Mouse (Mus musculus) kidney, embryonic 16.5 days (tissue): Measurements from ENCODE around the gene Hoxa7. TPM values are rescaled to one million over a fixed set of nuclear protein-coding genes. Genes with fewer than 3 reads are reported as not detected.

Experiments
- ATAC-seq: fragments of 200-750 bp; cut with Nextera tagmentation; 2 replicates; pipeline ENCODE4 v1.8.0; 2017; ENCODE audit warnings: moderate TSS enrichment; ENCODE audit not compliant: low FRiP score, low TSS enrichment
- H3K27ac ChIP-seq: fragments of 300-500 bp; sonication (generic); 2 replicates; pipeline ENCODE4 v1.5.1; 2014; ENCODE audit warnings: low read length
- H3K27me3 ChIP-seq: fragments of 300-500 bp; sonication (generic); 2 replicates; pipeline ENCODE4 v1.6.1; 2014; ENCODE audit warnings: low read length, control low read depth, mixed read lengths; ENCODE audit not compliant: insufficient read depth
- H3K36me3 ChIP-seq: fragments of 300-500 bp; sonication (generic); 2 replicates; pipeline ENCODE4 v1.6.1; 2014; ENCODE audit warnings: low read length, control low read depth, mixed read lengths; ENCODE audit not compliant: insufficient read depth
- H3K4me1 ChIP-seq: fragments of 300-500 bp; sonication (generic); 2 replicates; pipeline ENCODE4 v1.6.1; 2014; ENCODE audit warnings: low read length, control low read depth, mixed read lengths; ENCODE audit not compliant: insufficient read depth
- H3K4me2 ChIP-seq: fragments of 300-500 bp; sonication (generic); replicated peaks from 2 replicates; pipeline ENCODE4 v1.6.1; 2014; ENCODE audit warnings: low read depth, low read length
- H3K4me3 ChIP-seq: fragments of 300-500 bp; sonication (generic); 2 replicates; pipeline ENCODE4 v1.5.1; 2014; ENCODE audit warnings: mild to moderate bottlenecking, low read length
- H3K9ac ChIP-seq: fragments of 300-500 bp; sonication (generic); replicated peaks from 2 replicates; pipeline ENCODE4 v1.6.1; 2014; ENCODE audit warnings: low read length
- H3K9me3 ChIP-seq: fragments of 300-500 bp; sonication (generic); 2 replicates; pipeline ENCODE4 v1.6.1; 2016; ENCODE audit warnings: low read length, control low read depth
- WGBS: fragments of 180-500 bp; shearing (Covaris S2); extraction: QIAGEN DNeasy Blood & Tissue Kit; methylation state at CpG from one replicate; pipeline ENCODE4 v1.1.7; 2014; 5-methylcytosine and 5-hydroxymethylcytosine counted together
- polyA plus RNA-seq: library from polyadenylated mRNA; unstranded; fragments of >200 nt; fragmentation: Nextera tagmentation; extraction: Ambion mirVana; gene quantifications from 2 replicates; pipeline ENCODE4 v1.2.1, GENCODE M21; 2015

Gene Hoxa7
- polyA plus RNA-seq, 1 experiment from 2014 or later: 25.7 TPM

DNA sequence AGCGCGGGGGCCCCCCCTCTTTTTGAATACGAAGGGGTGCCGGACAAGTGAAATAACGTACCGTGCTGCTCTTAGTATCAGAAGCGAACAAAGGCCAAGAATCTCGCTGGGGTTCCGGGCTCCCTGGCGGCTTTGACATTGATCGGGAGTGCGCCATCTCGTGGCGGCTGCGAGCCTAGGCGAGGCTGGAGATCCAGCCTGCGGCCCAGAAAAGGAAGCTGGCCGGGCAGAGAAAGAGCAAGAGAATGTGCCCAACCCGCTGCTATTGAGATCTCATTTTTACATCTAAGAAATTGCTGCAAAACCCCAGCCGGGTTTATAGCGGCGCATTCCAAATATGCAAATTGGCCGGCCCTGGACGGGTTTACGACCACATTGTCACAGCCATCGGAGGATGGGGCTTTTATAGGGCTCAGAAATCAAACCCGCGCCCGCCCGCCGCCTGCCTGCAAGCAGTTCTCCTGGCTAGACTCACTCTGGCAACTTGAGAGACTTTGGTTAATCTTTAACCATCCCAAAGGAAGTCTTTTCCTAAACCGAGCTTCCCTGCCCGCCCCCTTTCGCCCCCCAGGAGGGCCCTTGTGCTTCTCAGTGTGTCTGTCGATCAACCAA lies 18.8 kb upstream of the Hoxa7 start, which contains the start of gene Hoxa10:
Gene Hoxa10, minus strand, starts transcription at position 466 of the 612 bp plus-strand sequence.
- Histone ChIP-seq H3K27ac (peak within 1 kb of the TSS; percentile 99), H3K36me3 (no peaks in the 10 kb centered on the region; the same call in 1 of the 2 replicates), H3K9ac (peak within 1 kb of the TSS; percentile 98), H3K4me2 (peak within 1 kb of the TSS; percentile 84), H3K4me1 (peaks cover 38% of the 10 kb centered on the region), H3K9me3 (no peaks in the 10 kb centered on the region), H3K4me3 (peak within 1 kb of the TSS; percentile 83), H3K27me3 (0 out of 2 replicates have a peak, but pooled peaks cover 3% of the 10 kb centered on the region)
- under 1% methylated on average over 35 of the region's 35 CpGs for WGBS
- peak; percentile 74 for ATAC-seq

DNA sequence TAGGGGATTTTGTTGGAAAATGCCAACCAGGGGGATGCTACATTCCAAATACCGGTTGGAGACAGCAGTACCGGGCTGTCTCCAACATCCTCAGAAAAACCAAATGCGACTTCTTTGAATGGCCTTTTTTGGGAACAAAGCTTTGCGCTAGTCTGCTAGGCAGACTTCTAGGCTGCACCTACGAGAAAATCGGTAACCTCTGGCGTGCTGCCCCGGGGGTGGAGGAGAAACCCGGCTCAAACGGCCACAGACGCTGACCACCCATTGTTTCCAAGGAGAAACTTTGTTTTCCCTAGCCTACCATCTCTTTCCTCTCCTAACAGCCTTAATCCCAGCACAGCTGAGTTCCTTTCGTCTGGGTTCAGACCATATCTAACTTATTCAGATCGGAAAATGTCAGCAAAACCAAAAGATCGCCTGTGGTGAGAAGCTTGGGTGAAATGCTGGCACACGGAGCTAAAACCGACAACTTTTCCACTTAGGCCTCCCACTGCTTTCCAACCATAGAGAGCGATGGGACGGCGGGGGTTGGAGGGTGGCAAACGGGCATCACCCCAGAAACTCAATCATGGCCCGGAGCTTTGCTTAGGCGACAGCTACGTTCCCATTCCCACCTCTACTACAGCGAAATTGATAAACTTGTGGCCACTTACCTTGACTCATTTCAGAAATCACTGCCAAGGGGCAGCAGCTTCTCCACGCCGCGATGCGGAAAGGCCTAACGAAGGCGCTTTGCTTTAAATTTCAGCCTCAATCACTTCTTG lies 18.2 kb upstream of the Hoxa7 start:
- 0% methylated on average over 30 of the region's 30 CpGs for WGBS
- no peaks in the 10 kb centered on the region; the same call in 1 of the 2 replicates for H3K36me3 ChIP-seq
- H3K27me3 ChIP-seq: 0 out of 2 replicates have a peak, but pooled peaks cover 3% of the 10 kb centered on the region
- H3K4me1 ChIP-seq: peaks cover 45% of the 10 kb centered on the region
- H3K4me3 ChIP-seq: peak overlapping the region; percentile 83
- peak overlapping the region; percentile 98 for H3K9ac ChIP-seq
- H3K9me3 ChIP-seq: no peaks in the 10 kb centered on the region
- peak overlapping the region; percentile 99 for H3K27ac ChIP-seq
- H3K4me2 ChIP-seq: peak overlapping the region; percentile 84
- no peak for ATAC-seq

DNA sequence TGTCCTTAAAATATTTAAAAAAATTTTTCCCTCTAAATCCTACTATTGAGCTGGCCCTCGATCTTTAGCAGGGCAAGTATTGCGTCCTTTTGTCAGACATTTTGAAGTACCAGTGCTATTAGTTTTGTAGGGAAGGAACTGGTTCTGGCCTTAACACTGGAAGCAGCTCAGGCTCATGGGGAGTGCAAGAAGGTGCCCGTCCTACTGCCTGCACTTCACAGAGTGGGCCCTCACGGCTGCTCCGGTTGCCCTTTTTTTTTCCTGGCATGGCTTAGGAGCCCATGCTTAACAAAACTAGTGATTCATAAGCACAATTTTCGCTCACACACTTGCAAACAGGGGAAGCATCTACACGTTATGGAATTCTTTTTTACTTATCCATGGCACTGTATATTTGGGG lies 17.3 kb upstream of the Hoxa7 start:
- H3K36me3 ChIP-seq: no peaks in the 10 kb centered on the region; the same call in 1 of the 2 replicates
- ATAC-seq: no peak
- peaks cover 45% of the 10 kb centered on the region for H3K4me1 ChIP-seq
- 0 out of 2 replicates have a peak, but pooled peaks cover 3% of the 10 kb centered on the region for H3K27me3 ChIP-seq
- H3K9ac ChIP-seq: peak overlapping the region; percentile 83
- 2% methylated on average over 7 of the region's 7 CpGs for WGBS
- peak overlapping the region; percentile 84 for H3K4me2 ChIP-seq
- no peaks in the 10 kb centered on the region for H3K9me3 ChIP-seq
- peak overlapping the region; percentile 83 for H3K4me3 ChIP-seq
- H3K27ac ChIP-seq: peak overlapping the region; percentile 73; the same call in 1 of the 2 replicates

DNA sequence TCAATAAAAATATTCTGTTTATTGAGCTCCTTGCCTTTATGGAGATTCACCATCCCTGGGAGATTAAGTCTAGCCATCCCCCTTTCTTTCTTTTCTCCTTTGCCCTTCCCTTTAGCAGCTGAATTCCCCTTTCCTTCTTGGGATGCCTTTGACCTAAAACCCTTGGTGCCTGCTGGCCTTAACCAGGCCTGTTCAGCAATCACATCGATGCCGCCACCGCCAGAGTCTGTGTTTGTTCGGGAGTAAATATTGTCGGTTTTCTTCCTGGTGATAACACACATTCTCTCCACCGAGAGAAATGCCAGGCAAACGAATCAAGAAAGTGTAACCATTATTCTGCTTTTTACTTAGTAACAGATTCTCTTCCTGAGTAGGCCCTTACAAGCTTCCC lies 16.5 kb upstream of the Hoxa7 start:
- peaks cover 45% of the 10 kb centered on the region for H3K4me1 ChIP-seq
- peak overlapping the region; percentile 99 for H3K9ac ChIP-seq
- H3K27ac ChIP-seq: peak overlapping the region; percentile 86
- H3K27me3 ChIP-seq: 0 out of 2 replicates have a peak, but pooled peaks cover 3% of the 10 kb centered on the region
- 6% methylated on average over 7 of the region's 7 CpGs for WGBS
- H3K36me3 ChIP-seq: no peaks in the 10 kb centered on the region; the same call in 1 of the 2 replicates
- H3K4me3 ChIP-seq: peak overlapping the region; percentile 83
- ATAC-seq: no peak
- H3K4me2 ChIP-seq: peak overlapping the region; percentile 84
- no peaks in the 10 kb centered on the region for H3K9me3 ChIP-seq

DNA sequence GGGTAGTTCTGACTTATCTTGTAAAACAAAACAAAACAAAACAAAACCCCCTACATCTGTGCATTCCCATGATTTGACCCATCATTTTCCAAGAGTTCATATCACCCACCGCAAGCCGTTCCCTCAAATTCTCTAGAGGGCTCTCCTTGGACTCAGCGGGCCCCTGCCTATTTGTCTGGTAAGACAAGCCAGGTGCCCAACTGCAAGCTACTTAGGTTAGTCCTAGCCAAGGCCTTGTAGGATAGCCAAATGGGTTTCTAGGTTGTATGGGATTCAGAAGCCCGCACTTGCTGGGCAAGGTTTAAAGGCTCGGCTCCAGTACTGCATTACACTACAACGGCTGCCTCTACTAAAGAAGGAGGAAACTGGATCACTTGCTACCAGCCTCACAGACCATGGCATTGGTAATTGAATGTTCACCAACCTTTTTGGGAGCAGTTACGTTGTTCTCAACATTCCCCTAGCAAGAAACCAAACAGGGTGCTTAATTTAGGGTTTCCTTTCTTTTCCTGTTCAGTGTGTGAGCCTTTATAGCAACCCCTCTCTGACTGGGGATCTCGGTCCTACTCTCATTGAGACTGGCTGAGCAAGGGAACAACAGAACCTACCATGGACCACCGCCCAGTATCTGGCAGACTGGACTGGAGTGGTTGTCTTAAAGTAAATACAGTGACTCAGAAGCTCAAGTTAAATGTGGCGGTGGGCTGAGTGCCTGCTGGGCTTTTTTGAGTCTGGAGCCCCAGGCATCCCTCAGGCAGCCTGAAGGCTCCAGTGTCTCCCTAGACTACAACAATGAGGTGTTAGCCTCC lies 15.9 kb upstream of the Hoxa7 start:
- no peaks in the 10 kb centered on the region for H3K9me3 ChIP-seq
- no peaks in the 10 kb centered on the region; the same call in 1 of the 2 replicates for H3K36me3 ChIP-seq
- H3K27ac ChIP-seq: peak overlapping the region; percentile 86
- peak overlapping the region; percentile 99 for H3K9ac ChIP-seq
- 14% methylated on average over 10 of the region's 10 CpGs for WGBS
- ATAC-seq: no peak
- H3K27me3 ChIP-seq: 0 out of 2 replicates have a peak, but pooled peaks cover under 1% of the 10 kb centered on the region
- peaks cover 39% of the 10 kb centered on the region for H3K4me1 ChIP-seq
- H3K4me2 ChIP-seq: peak overlapping the region; percentile 84
- H3K4me3 ChIP-seq: peak overlapping the region; percentile 83

DNA sequence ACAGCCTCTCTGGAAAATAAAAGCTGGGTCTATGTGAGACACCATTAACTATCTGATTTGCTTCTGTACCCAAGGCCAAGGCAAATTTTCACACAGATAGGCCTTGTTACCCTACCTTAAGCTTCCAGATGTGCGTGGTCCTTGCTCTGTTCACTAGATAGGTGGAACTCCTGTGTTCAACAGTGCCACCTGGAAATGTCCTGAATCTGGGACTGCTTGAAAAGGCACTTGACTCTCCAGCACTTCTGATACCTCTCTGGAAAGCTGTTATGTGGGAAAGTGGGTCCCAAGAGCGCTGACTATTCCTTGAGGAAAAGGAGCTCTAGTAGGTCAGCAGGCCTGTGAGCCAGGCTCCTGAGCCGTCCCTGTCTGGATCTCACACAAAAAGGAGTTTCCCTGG lies 15.2 kb upstream of the Hoxa7 start:
- Histone ChIP-seq H3K4me1 (peaks cover 34% of the 10 kb centered on the region), H3K27ac (peak overlapping the region; percentile 86), H3K4me3 (peak overlapping the region; percentile 83), H3K27me3 (no peaks in the 10 kb centered on the region), H3K9ac (peak overlapping the region; percentile 99), H3K9me3 (no peaks in the 10 kb centered on the region), H3K36me3 (peaks cover 6% of the 10 kb centered on the region; the same call in 1 of the 2 replicates), H3K4me2 (peak overlapping the region; percentile 84)
- WGBS: 17% methylated on average over 3 of the region's 3 CpGs
- no peak for ATAC-seq

DNA sequence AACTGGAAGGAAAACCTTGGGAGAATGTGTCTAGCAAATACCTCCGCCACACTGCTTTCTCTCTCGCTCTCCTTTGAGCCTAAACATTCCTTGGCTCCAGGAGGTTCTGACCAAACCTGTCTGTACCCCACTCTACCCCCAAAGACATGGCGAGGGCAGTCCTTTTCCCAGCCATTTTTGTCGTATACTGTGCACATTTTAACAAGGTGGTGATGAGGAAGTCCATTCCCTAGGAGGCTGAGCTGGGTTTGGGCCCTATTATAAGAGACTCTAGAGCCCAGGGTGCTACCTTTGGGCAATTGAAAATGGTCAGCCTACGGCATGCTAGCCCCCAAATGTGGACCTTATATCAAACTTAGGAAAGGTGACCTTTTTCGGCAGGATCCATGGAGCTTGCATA lies 14.2 kb upstream of the Hoxa7 start:
- peaks cover 25% of the 10 kb centered on the region for H3K4me1 ChIP-seq
- peak overlapping the region; percentile 83 for H3K4me3 ChIP-seq
- peaks cover 7% of the 10 kb centered on the region; the same call in 1 of the 2 replicates for H3K36me3 ChIP-seq
- H3K9me3 ChIP-seq: no peaks in the 10 kb centered on the region
- ATAC-seq: no peak
- WGBS: 27% methylated on average over 6 of the region's 6 CpGs
- peak overlapping the region; percentile 86 for H3K27ac ChIP-seq
- H3K27me3 ChIP-seq: no peaks in the 10 kb centered on the region
- H3K4me2 ChIP-seq: peak overlapping the region; percentile 84
- peak overlapping the region; percentile 99 for H3K9ac ChIP-seq

DNA sequence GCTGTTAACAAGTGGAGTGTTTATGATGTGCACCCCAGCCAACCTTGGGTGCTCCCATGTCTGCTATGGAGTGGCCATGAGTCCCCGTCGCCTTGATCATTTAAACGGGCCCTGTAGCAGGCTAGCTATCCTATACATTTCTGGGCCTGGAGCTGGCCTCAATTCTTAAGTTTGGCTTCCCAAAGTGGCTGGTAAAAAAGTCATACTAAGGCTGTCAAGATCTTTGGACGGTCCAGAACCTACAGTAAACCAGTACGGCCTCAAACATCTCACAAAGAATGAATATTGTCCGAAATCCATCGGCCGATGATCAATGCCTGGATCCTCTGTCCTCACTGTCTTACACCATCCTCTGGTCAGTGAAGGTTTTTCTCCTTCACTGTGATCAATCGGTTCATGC lies 13.6 kb upstream of the Hoxa7 start:
- H3K4me3 ChIP-seq: peak overlapping the region; percentile 83
- 13% methylated on average over 9 of the region's 9 CpGs for WGBS
- peaks cover 22% of the 10 kb centered on the region for H3K4me1 ChIP-seq
- no peaks in the 10 kb centered on the region for H3K9me3 ChIP-seq
- 0 out of 2 replicates have a peak, but pooled peaks have one; percentile 8 for ATAC-seq
- H3K27ac ChIP-seq: peak overlapping the region; percentile 86
- peak overlapping the region; percentile 99 for H3K9ac ChIP-seq
- H3K27me3 ChIP-seq: no peaks in the 10 kb centered on the region
- peaks cover 7% of the 10 kb centered on the region; the same call in 1 of the 2 replicates for H3K36me3 ChIP-seq
- H3K4me2 ChIP-seq: peak overlapping the region; percentile 84

DNA sequence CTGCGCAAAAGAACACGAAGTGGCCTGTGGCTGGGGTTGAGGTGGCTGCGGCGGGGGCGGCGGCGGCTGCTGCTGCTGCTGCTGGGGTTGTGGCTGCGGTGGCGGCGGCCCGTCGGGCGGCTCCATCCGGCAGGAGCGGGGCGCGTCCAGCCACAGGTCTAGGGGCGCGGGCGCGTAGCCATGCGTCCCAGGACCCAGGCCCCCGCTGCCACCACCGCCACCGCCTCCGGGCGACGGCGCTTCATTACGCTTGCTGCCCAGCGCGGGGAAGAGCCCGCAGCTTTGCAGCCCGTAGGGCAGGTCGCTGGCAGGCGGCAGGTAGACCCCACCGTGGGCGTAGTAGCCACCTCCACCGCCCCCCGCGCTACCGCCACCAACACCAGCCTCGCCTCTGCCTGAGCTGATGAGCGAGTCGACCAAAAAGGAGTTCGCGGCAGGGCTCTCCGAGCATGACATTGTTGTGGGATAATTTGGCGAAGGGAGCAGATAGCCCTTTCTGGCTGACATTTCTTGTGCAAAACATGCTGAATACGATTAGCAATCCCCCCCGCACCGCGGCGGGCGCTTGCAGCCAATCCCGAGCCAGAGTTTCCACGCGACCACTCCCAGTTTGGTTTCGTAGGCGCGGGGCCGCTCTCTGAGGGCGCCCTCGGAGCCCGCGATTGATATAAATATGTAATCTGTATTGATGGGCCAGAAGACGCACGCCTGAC lies 12.9 kb upstream of the Hoxa7 start:
- peak overlapping the region; percentile 99 for H3K9ac ChIP-seq
- H3K9me3 ChIP-seq: no peaks in the 10 kb centered on the region
- peak overlapping the region; percentile 84 for H3K4me2 ChIP-seq

More for the DNA sequence above, 12.9 kb upstream of the Hoxa7 start:
- Histone ChIP-seq H3K36me3 (peaks cover 7% of the 10 kb centered on the region; the same call in 1 of the 2 replicates), H3K27me3 (no peaks in the 10 kb centered on the region), H3K27ac (peak overlapping the region; percentile 86), H3K4me3 (peak overlapping the region; percentile 83), H3K4me1 (peaks cover 22% of the 10 kb centered on the region)
- 1% methylated on average over 66 of the region's 68 CpGs for WGBS
- peak; percentile 57; the same call in 1 of the 2 replicates for ATAC-seq
